In genomic region chr11:19227716-19228115, GRCm38 (mm10) we compare ENCODE assay signal across 14 mouse cellular contexts.
"Had no signal": no experiment of that assay in that cellular context is flagged by ENCODE, and none has a peak within 500 bp of the region (broad histone marks: within the 10 kb centered on the region; RNA-seq: fewer than 3 reads in every experiment).

No protein-coding gene starts in this region.

- H3K4me2 ChIP-seq: liver, embryonic 11.5 days; liver, embryonic 15.5 days; neural tube, embryonic 13.5 days had no signal

- H3K9ac ChIP-seq: liver, embryonic 15.5 days; neural tube, embryonic 13.5 days had no signal

- DNase-seq: kidney, adult 8-10 months; kidney, postnatal 25 days; layer of hippocampus, adult 9-11 months; layer of hippocampus, postnatal 36 days; lung, adult 2 months; lung, postnatal 4 days; right cerebral cortex, adult 18-20 months; right cerebral cortex, postnatal 25 days had no signal

- H3K27me3 ChIP-seq: liver, embryonic 15.5 days; neural tube, embryonic 13.5 days had no signal

- H3K36me3 ChIP-seq: liver, embryonic 15.5 days; midbrain, embryonic 10.5 days; neural tube, embryonic 13.5 days had no signal

- H3K4me1 ChIP-seq: liver, embryonic 15.5 days; midbrain, embryonic 10.5 days; neural tube, embryonic 13.5 days had no signal

- ATAC-seq: lung, postnatal 0 days; midbrain, embryonic 16.5 days had no signal

- H3K4me3 ChIP-seq: liver, embryonic 15.5 days; midbrain, embryonic 10.5 days; neural tube, embryonic 13.5 days had no signal

- H3K9me3 ChIP-seq: liver, embryonic 15.5 days; midbrain, embryonic 10.5 days; neural tube, embryonic 13.5 days had no signal

- H3K27ac ChIP-seq: liver, embryonic 15.5 days; midbrain, embryonic 10.5 days; neural tube, embryonic 13.5 days had no signal
